Mouse (Mus musculus): ENCODE measurements around the gene Rwdd2a.

DNA sequence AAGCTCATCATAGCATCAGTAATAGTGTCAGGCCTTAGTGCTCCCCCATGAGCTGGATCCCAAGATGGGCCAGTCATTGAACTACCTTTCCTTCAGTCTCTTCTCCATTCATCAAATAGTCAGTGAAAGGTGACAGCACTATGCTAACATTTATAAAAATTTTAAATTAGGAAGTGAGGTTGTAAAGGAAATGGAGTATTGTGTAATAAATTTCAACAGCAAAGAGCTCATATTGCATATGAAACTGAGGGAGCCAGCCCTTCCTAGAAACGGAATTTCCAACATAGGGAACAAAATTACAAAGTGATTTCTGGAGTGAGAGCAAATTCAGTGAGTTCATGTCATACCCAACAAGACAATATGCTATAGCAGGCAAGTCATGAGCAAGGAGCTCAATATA lies 27.2 kb upstream of the Rwdd2a start:
- TF ChIP-seq CTCF (IDR thresholded peaks at IDR 0.05; ENCODE audit: borderline replicate concordance, control insufficient read depth, extremely low read depth, insufficient read depth, low read length, poor library complexity) (no peak), POLR2A (IDR thresholded peaks at IDR 0.05; ENCODE audit: control insufficient read depth, extremely low read depth, insufficient read depth, low read length, poor library complexity) (no peak)

All from thymus, adult 2 months (tissue).